Mouse (Mus musculus) forebrain, embryonic 14.5 days (tissue): ENCODE measurements around the gene Nsa2. TPM values are rescaled to one million over a fixed set of nuclear protein-coding genes. Genes with fewer than 3 reads are reported as not detected.
"Not testable (repeated sequence)": the region's sequence is repeated elsewhere in the genome, so short reads cannot be mapped to it uniquely, and the experiment has no call there.

Source experiments
- ATAC-seq: fragments of 200-750 bp; cut with Nextera tagmentation; 2 replicates; pipeline ENCODE4 v1.8.0; 2017; ENCODE audit warnings: mild to moderate bottlenecking, moderate library complexity
- DNase-seq: peaks from one replicate; pipeline ENCODE4 v3.0.0-alpha.2; 2015; ENCODE audit warnings: low spot score
- H3K27ac ChIP-seq: fragments of 300-500 bp; sonication (generic); 2 replicates; pipeline ENCODE4 v1.5.1; 2014; ENCODE audit warnings: low read depth, mild to moderate bottlenecking, control low read depth, low read length, moderate library complexity
- H3K27me3 ChIP-seq: fragments of 300-500 bp; sonication (generic); replicated peaks from 2 replicates; pipeline ENCODE4 v1.6.1; 2014; ENCODE audit warnings: low read length, control low read depth, mixed read lengths; ENCODE audit not compliant: control insufficient read depth, insufficient read depth
- H3K36me3 ChIP-seq: fragments of 300-500 bp; sonication (generic); 2 replicates; pipeline ENCODE4 v1.6.1; 2014; ENCODE audit warnings: low read length, control low read depth; ENCODE audit not compliant: control insufficient read depth, insufficient read depth
- H3K4me1 ChIP-seq: fragments of 300-500 bp; sonication (generic); 2 replicates; pipeline ENCODE4 v1.6.1; 2014; ENCODE audit warnings: antibody characterized with exemption, low read length, control low read depth; ENCODE audit not compliant: control insufficient read depth, insufficient read depth
- H3K4me2 ChIP-seq: fragments of 300-500 bp; sonication (generic); 2 replicates; pipeline ENCODE4 v1.6.1; 2014; ENCODE audit warnings: mild to moderate bottlenecking, control low read depth, low read length
- H3K4me3 ChIP-seq: fragments of 300-500 bp; sonication (generic); 2 replicates; pipeline ENCODE4 v1.5.1; 2014; ENCODE audit warnings: low read depth, low read length, control low read depth
- H3K9ac ChIP-seq: fragments of 300-500 bp; sonication (generic); 2 replicates; pipeline ENCODE4 v1.6.1; 2014; ENCODE audit warnings: mild to moderate bottlenecking, low read length, control low read depth, moderate library complexity
- H3K9me3 ChIP-seq: fragments of 300-500 bp; sonication (generic); replicated peaks from 2 replicates; pipeline ENCODE4 v1.6.1; 2016; ENCODE audit warnings: low read length, control low read depth, mixed read lengths; ENCODE audit not compliant: control insufficient read depth
- WGBS: fragments of 180-500 bp; shearing (Covaris S2); extraction: QIAGEN DNeasy Blood & Tissue Kit; methylation state at CpG from one replicate; pipeline ENCODE4 v1.1.7; 2014; 5-methylcytosine and 5-hydroxymethylcytosine counted together
- polyA plus RNA-seq: library from polyadenylated mRNA; unstranded; fragments of >200 nt; fragmentation: Nextera tagmentation; extraction: Ambion mirVana; gene quantifications from 2 replicates; pipeline ENCODE4 v1.2.1, GENCODE M21; 2014

The Nsa2 gene
- polyA plus RNA-seq, 1 experiment from 2014 or later, result 61.9 TPM

DNA sequence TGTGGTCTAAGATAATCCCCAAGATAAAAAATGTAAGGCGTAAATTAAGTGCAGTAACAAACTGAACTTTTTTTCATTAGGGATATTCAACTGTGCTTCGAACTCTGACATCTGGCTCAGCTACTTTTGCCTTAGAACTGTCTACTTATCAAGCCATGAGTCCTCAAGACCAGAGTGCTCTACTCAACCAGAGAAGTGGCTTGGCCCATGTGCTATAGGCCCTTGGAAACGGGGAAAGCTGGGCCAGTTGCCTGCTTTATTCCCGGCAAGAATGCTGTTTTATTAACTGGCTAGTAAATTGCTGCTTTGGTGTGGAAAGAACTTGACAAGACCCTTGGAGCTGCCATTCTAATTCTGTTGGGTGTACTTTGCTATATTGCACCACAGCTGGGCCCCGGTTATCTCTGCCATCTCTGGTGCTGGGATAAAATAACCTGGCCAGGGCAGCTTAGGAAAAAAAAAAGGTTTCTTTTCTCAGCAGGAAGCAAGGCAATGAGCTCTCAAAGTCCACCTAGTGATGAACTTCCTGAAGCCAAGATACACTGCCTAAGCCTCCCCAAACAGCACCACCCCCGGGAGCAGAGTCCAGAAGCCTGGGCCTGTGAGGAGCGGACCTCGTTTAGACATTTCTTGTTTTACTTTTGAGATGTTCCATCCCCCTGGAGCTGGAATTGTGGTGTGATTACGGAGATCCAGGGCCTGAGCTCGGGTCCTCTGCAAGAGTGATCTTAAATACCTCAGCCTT is 38.0 kb upstream of the Nsa2 start:
- Histone ChIP-seq H3K4me3 (no peak overlapping the region), H3K9me3 (no peaks in the 10 kb centered on the region), H3K27me3 (no peaks in the 10 kb centered on the region), H3K4me2 (no peak overlapping the region), H3K36me3 (peaks cover 86% of the 10 kb centered on the region), H3K9ac (no peak overlapping the region), H3K27ac (no peak overlapping the region), H3K4me1 (peaks cover 7% of the 10 kb centered on the region; the same call in 1 of the 2 replicates)
- DNase-seq (no peak), ATAC-seq (no peak)
- WGBS, result 90% methylated on average over 10 of the region's 10 CpGs

DNA sequence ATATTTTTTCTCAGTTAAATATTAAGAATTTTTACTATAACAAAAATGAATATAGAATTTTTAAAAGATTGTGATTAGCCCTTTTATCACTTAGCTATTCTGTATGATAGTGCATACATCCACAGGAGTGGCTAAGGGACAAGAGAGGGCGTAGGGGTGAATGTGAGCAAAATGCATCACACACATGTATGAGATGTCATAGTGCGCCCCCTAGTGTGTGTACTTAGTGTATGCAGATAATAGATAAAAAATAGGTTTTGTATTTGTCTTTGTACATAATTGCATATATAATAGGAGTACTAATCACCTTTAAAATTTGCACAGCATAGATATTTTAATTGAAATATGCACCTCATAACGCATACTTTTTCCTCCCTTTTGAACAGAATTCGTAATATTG is 8.1 kb upstream of the Nsa2 start:
- Histone ChIP-seq H3K4me2 (no peak overlapping the region), H3K27ac (no peak overlapping the region), H3K4me3 (no peak overlapping the region), H3K27me3 (no peaks in the 10 kb centered on the region), H3K9ac (no peak overlapping the region), H3K4me1 (no peaks in the 10 kb centered on the region), H3K36me3 (peaks cover 63% of the 10 kb centered on the region), H3K9me3 (no peaks in the 10 kb centered on the region)
- DNase-seq (peak; percentile 69), ATAC-seq (no peak)
- 60% methylated on average over 4 of the region's 4 CpGs for WGBS

DNA sequence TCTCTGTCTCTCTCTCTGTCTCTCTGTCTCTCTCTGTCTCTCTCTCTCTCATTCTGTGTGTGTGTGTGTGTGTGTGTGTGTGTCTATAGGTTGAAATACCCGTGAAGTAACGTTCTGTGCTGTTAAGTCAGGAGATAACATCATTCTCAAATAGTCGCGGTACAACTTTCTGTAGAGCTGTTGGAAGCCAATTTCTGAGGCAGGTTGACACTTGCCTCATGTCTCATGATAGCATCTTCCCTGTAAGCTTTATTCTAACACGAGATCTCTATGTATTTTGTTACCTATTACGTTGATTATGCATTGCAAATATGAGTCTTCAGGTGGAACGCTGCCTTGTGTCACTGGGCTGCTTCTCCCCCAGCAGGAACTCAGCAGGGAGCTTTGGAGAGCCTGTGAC is 4.6 kb upstream of the Nsa2 start:
- Histone ChIP-seq H3K36me3 (peaks cover 37% of the 10 kb centered on the region), H3K4me3 (no peak overlapping the region), H3K27ac (no peak overlapping the region), H3K27me3 (no peaks in the 10 kb centered on the region), H3K9me3 (no peaks in the 10 kb centered on the region), H3K9ac (no peak overlapping the region), H3K4me1 (peaks cover 5% of the 10 kb centered on the region; the same call in 1 of the 2 replicates), H3K4me2 (no peak overlapping the region)
- 90% methylated on average over 7 of the region's 7 CpGs for WGBS
- DNase-seq, result no peak
- no peak for ATAC-seq

- H3K27ac ChIP-seq, result peak overlapping the region; percentile 90; the same call in 1 of the 2 replicates
- H3K9me3 ChIP-seq, H3K4me1 ChIP-seq, ATAC-seq, DNase-seq, H3K27me3 ChIP-seq: not testable (repeated sequence)
- H3K36me3 ChIP-seq, result peaks cover 24% of the 10 kb centered on the region
- peak overlapping the region; percentile 53 for H3K4me2 ChIP-seq
- WGBS, result 34% methylated on average over 8 of the region's 8 CpGs
- peak overlapping the region; percentile 91 for H3K9ac ChIP-seq
- H3K4me3 ChIP-seq, result peak overlapping the region; percentile 88
Observed at GRCm38 (mm10) chr13:97138404-97138931, 731 bp upstream of the Nsa2 start.

DNA sequence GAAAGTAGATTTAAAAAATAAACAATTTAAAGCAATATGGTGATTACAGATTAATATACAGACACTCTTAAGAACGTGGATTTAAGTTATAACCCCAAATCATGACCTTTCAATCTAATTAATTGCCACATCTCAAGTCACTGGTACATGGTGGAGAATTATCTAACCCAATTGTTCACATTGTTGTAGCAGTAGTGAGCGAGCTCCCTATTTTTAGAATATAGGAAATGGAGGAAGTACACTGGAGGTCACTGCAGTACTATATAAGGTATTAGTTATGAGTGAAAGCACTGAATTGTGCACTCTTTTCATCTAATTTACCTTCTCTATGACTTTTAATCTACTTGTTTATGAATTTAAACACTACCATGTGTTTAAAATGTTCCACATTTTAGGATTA is 7.3 kb downstream of the Nsa2 start:
- not testable (repeated sequence) for ATAC-seq, H3K27me3 ChIP-seq, H3K4me3 ChIP-seq, DNase-seq, H3K4me1 ChIP-seq, H3K27ac ChIP-seq, H3K9me3 ChIP-seq, H3K4me2 ChIP-seq, H3K9ac ChIP-seq
- peaks cover 31% of the 10 kb centered on the region for H3K36me3 ChIP-seq
- no CpG with 5 or more reads among the region's 2 CpGs for WGBS

GRCm38 (mm10) chr13:97129654-97130053 is 8.1 kb downstream of the Nsa2 start:
- not testable (repeated sequence) for H3K27ac ChIP-seq, H3K4me3 ChIP-seq, H3K4me2 ChIP-seq, H3K9me3 ChIP-seq, ATAC-seq, H3K4me1 ChIP-seq, DNase-seq, H3K27me3 ChIP-seq, H3K9ac ChIP-seq
- WGBS, result 93% methylated on average over 2 of the region's 4 CpGs
- H3K36me3 ChIP-seq, result peaks cover 32% of the 10 kb centered on the region

GRCm38 (mm10) chr13:97121341-97121740 is 16.4 kb downstream of the Nsa2 start:
- WGBS, result 75% methylated on average over 3 of the region's 3 CpGs
- no peak for DNase-seq
- Histone ChIP-seq H3K4me3 (no peak overlapping the region), H3K4me1 (no peaks in the 10 kb centered on the region), H3K27ac (no peak overlapping the region), H3K36me3 (peaks cover 29% of the 10 kb centered on the region), H3K4me2 (no peak overlapping the region), H3K9me3 (no peaks in the 10 kb centered on the region), H3K27me3 (no peaks in the 10 kb centered on the region), H3K9ac (no peak overlapping the region)
- no peak for ATAC-seq

DNA sequence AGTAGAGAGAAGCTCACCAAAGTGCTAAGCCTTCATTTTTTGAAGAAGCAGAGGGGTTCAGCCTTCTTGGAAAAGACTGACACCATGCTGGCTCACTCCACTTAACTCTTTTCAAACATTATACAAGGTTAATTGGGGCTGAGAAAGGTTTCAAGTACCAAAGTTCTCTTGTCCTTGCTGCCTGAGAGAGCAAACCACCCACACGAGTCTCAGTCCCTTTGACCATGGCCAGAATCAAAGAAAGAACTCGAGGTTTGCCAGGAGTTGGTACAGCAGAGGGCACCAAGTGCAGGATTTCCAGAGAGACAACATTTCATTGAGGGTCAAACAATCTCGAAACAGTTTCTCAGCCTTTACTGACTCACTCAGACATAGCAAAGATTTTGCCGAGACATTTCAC is 28.7 kb downstream of the Nsa2 start:
- Histone ChIP-seq H3K9me3 (no peaks in the 10 kb centered on the region), H3K4me1 (no peaks in the 10 kb centered on the region), H3K27ac (no peak overlapping the region), H3K36me3 (peaks cover 16% of the 10 kb centered on the region; the same call in 1 of the 2 replicates), H3K27me3 (no peaks in the 10 kb centered on the region), H3K9ac (no peak overlapping the region), H3K4me2 (no peak overlapping the region), H3K4me3 (no peak overlapping the region)
- DNase-seq, result no peak
- ATAC-seq, result no peak
- 84% methylated on average over 4 of the region's 4 CpGs for WGBS

DNA sequence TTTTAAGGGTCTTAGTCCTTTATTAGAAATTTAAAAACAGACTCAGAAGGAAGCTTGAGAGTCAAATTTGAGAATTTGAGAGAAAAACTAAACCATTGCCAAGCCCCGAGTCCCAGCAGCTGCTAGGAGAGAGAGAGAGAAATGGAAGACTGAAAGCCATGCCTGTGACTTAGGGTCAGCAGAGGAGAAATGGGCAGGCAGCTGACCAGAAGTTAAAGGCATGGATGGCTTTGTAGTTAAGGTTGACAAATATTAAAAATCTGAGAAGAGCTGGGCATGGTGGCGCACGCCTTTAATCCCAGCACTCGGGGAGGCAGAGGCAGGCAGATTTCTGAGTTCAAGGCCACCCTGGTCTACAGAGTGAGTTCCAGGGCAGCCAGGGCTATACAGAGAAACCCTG is 30.0 kb downstream of the Nsa2 start:
- H3K27me3 ChIP-seq, DNase-seq, H3K4me1 ChIP-seq, ATAC-seq, H3K9me3 ChIP-seq, H3K9ac ChIP-seq, H3K27ac ChIP-seq, H3K36me3 ChIP-seq, H3K4me3 ChIP-seq, H3K4me2 ChIP-seq: not testable (repeated sequence)
- WGBS, result 98% methylated on average over 4 of the region's 4 CpGs
